Mouse (Mus musculus) lung, embryonic 15.5 days (tissue): ENCODE data around the gene Arf1. TPM values are rescaled to one million over a fixed set of nuclear protein-coding genes. Genes with fewer than 3 reads are reported as not detected.
A peak's percentile ranks its signal among the peaks of the same experiment; 100 is the strongest.

ENCODE experiments used
- ATAC-seq: fragments of 200-750 bp; cut with Nextera tagmentation; 2 replicates; pipeline ENCODE4 v1.8.0; 2017; ENCODE audit warnings: moderate number of reproducible peaks, borderline replicate concordance; ENCODE audit not compliant: low FRiP score, low TSS enrichment; ENCODE audit errors: extremely low read depth
- H3K27ac ChIP-seq: fragments of 300-500 bp; sonication (generic); 2 replicates; pipeline ENCODE4 v1.5.1; 2015; ENCODE audit warnings: moderate library complexity, mild to moderate bottlenecking, inconsistent platforms
- H3K27me3 ChIP-seq: fragments of 300-500 bp; sonication (generic); 2 replicates; pipeline ENCODE4 v1.6.1; 2015; ENCODE audit warnings: inconsistent platforms
- H3K36me3 ChIP-seq: fragments of 300-500 bp; sonication (generic); 2 replicates; pipeline ENCODE4 v1.6.1; 2015; ENCODE audit warnings: inconsistent platforms
- H3K4me1 ChIP-seq: fragments of 300-500 bp; sonication (generic); 2 replicates; pipeline ENCODE4 v1.6.1; 2015; ENCODE audit warnings: inconsistent platforms
- H3K4me2 ChIP-seq: fragments of 300-500 bp; sonication (generic); 2 replicates; pipeline ENCODE4 v1.6.1; 2015; ENCODE audit warnings: inconsistent platforms, mild to moderate bottlenecking, moderate library complexity
- H3K4me3 ChIP-seq: fragments of 300-500 bp; sonication (generic); 2 replicates; pipeline ENCODE4 v1.5.1; 2015; ENCODE audit warnings: mild to moderate bottlenecking, inconsistent platforms
- H3K9ac ChIP-seq: fragments of 300-500 bp; sonication (generic); 2 replicates; pipeline ENCODE4 v1.6.1; 2015; ENCODE audit warnings: inconsistent platforms
- H3K9me3 ChIP-seq: fragments of 300-500 bp; sonication (generic); 2 replicates; pipeline ENCODE4 v1.6.1; 2016; ENCODE audit warnings: inconsistent platforms
- WGBS: fragments of 180-500 bp; shearing (Covaris S2); methylation state at CpG from one replicate; pipeline ENCODE4 v1.1.7; 2015; 5-methylcytosine and 5-hydroxymethylcytosine counted together
- polyA plus RNA-seq: library from polyadenylated mRNA; unstranded; fragments of >200 nt; fragmentation: Nextera tagmentation; extraction: Ambion mirVana; gene quantifications from 2 replicates; pipeline ENCODE4 v1.2.1, GENCODE M21; 2015

Arf1 gene
- polyA plus RNA-seq, 1 experiment from 2014 or later: 743 TPM

DNA sequence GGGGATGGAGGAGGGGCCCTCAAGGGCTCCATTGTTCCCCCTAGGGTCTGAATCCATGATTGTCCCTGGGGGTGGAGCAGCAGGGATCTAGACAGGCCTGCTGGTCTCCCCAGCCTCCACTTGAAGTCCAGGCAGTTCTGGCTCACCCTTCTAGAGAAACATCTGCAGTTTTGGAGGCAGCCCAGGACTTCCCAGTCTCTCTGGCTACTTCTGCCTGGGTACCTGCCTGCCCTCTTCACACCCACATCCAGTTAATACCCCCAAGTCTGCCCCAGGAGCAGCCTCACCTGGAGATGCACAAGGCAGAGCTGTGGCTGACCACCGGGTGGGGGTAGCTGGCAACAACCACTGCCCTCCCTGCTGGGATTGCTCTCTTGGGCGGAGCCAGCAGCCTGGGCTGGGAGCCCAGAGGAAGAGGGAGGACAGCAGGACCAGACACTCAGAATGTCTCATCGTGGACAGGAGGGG, 45.2 kb downstream of the Arf1 start, which contains the start of gene Gjc2:
Gene Gjc2, minus strand, starts transcription at position 350 of the 468 bp plus-strand sequence.
- Histone ChIP-seq H3K4me2 (no peak within 1 kb of the TSS), H3K27me3 (peaks cover 21% of the 10 kb centered on the region), H3K4me3 (no peak within 1 kb of the TSS), H3K4me1 (peaks cover 6% of the 10 kb centered on the region), H3K36me3 (peaks cover 20% of the 10 kb centered on the region), H3K9me3 (no peaks in the 10 kb centered on the region), H3K27ac (0 out of 2 replicates have a peak within 1 kb of the TSS, but pooled peaks have one; percentile 37), H3K9ac (no peak within 1 kb of the TSS)
- WGBS: 25% methylated on average over 3 of the region's 3 CpGs
- ATAC-seq: peak; percentile 55

DNA sequence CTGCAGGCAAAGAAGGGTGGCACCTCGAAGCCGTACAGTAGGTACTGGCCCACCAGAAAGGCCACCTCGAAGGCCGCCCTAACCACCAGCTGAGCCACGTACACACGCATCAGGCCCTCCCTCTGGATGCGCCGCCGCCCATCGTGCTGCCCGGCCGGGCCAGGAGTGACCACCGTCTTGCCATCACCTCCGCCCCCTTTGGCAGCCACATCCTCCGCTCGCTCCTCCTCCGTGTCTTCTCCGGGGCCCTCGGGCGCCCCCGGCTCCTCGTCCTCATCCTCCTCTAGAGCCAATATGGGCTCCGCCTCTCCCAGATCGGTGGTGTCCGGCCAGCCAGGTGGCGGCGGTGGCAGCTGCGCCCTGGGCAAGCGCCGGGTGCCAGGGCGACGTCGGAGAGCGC, 51.1 kb downstream of the Arf1 start:
- no peak overlapping the region for H3K27ac ChIP-seq
- no peaks in the 10 kb centered on the region for H3K36me3 ChIP-seq
- no peak for ATAC-seq
- H3K4me2 ChIP-seq: peak overlapping the region; percentile 45
- no peaks in the 10 kb centered on the region for H3K9me3 ChIP-seq
- 6% methylated on average over 34 of the region's 34 CpGs for WGBS
- peak overlapping the region; percentile 24 for H3K4me3 ChIP-seq
- no peak overlapping the region for H3K9ac ChIP-seq
- peaks cover 60% of the 10 kb centered on the region for H3K27me3 ChIP-seq
- 0 out of 2 replicates have a peak, but pooled peaks cover 10% of the 10 kb centered on the region for H3K4me1 ChIP-seq

DNA sequence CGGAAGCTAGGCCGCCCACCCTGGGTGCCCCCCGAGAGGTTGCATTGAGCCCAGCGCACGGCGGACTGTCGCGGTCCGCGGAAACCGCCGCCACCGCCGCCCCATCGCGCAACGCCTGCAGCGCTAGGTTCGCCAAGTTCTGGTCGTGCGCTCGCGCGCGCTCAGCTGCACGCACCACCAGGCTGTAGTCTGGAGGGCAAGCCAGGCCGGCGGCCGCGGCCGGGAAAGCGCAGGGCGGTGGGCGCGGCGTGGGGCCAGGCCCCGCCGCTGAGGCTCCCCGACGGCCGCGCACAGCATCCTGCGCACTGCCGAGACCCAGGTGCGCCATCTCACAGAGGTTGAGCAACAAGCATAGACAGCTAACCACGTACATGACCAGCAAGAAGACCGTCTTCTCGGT, 51.6 kb downstream of the Arf1 start:
- H3K4me3 ChIP-seq: peak overlapping the region; percentile 24
- H3K27ac ChIP-seq: no peak overlapping the region
- WGBS: 1% methylated on average over 47 of the region's 48 CpGs
- H3K4me2 ChIP-seq: peak overlapping the region; percentile 45
- no peaks in the 10 kb centered on the region for H3K9me3 ChIP-seq
- no peaks in the 10 kb centered on the region for H3K36me3 ChIP-seq
- H3K4me1 ChIP-seq: 0 out of 2 replicates have a peak, but pooled peaks cover 10% of the 10 kb centered on the region
- H3K9ac ChIP-seq: no peak overlapping the region
- H3K27me3 ChIP-seq: peaks cover 60% of the 10 kb centered on the region
- ATAC-seq: no peak

DNA sequence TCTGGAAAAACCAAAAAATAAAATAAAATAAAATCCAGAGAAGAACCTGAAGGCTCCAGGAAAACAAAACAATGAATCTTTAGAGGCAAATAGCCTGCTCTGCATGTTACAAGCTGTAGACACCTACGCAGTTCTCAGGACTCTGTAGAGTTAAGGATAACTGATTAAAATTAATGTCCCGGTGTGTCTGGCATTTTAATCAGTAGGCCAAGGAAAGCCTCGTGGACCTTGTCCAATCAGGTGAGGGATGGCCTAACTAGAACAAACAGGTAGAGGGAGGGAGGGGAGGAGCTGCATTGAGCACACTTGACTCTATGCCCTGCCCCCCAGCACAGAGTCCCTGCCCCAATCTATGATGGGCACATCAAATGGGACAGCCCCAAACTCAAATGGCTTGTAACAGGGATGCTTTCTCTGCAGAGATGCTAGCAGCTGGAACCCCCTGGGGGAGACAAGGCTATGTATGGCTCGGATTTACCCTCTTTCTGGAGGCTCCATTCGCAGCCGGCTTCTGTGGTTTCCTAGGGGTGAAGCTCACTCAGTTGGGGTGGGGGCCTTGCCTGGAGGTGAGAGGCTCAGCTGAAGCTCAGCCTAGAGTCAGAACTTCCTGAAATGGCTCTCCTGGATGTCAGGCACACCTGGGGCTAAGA, 53.8 kb downstream of the Arf1 start:
- peaks cover 52% of the 10 kb centered on the region for H3K27me3 ChIP-seq
- no peak for ATAC-seq

DNA sequence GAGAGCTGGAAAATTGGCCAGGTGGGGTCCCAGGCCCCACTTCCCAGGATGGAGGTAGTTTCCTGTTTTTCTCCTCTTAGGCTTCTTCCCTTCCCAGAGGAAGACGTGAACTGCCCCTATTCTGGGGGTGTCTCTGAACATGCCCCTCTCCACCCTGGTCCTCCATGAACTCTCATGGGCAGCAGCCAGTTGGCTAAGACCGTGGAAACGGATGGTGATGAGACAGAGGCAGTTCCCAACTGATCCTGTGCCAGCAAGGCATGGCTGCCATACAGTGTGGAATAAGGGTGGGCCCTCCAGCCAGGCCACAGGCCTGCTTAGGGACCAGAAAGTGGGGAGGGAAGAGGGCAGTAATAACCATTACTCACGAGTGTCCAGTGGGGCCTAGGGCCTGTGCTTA, 57.5 kb downstream of the Arf1 start:
- WGBS: 61% methylated on average over 4 of the region's 4 CpGs
- Histone ChIP-seq H3K27me3 (peaks cover 15% of the 10 kb centered on the region), H3K9me3 (no peaks in the 10 kb centered on the region), H3K4me1 (no peaks in the 10 kb centered on the region), H3K36me3 (no peaks in the 10 kb centered on the region), H3K9ac (no peak overlapping the region), H3K4me3 (no peak overlapping the region), H3K4me2 (no peak overlapping the region), H3K27ac (no peak overlapping the region)
- ATAC-seq: no peak

More for the DNA sequence above, 53.8 kb downstream of the Arf1 start:
- Histone ChIP-seq H3K9me3 (no peaks in the 10 kb centered on the region), H3K27ac (no peak overlapping the region), H3K36me3 (no peaks in the 10 kb centered on the region), H3K4me2 (no peak overlapping the region), H3K4me1 (0 out of 2 replicates have a peak, but pooled peaks cover 10% of the 10 kb centered on the region), H3K4me3 (no peak overlapping the region), H3K9ac (no peak overlapping the region)
- 52% methylated on average over 6 of the region's 6 CpGs for WGBS

DNA sequence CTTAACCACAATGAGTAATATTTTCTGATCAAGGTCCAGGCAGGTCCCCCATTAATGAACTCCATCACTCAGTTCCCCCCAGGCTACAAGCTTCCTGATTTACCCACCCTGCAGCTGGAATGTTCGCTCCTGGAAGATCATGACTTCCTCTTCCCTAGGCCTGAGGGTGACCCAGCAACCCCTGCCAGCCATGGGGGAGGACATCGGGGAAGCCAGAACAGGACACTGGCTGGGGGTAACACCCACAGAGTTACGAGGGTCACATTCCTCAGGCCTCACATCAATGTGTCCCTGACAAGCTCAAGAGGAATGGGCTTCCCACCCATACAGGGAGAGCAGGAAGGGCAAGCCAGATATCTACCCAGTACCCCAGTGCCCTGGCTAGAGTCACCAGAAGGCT, 58.3 kb downstream of the Arf1 start:
- Histone ChIP-seq H3K9me3 (no peaks in the 10 kb centered on the region), H3K9ac (no peak overlapping the region), H3K4me1 (no peaks in the 10 kb centered on the region), H3K4me2 (no peak overlapping the region), H3K27ac (no peak overlapping the region), H3K36me3 (no peaks in the 10 kb centered on the region), H3K4me3 (no peak overlapping the region), H3K27me3 (peaks cover 7% of the 10 kb centered on the region)
- ATAC-seq: no peak
- 42% methylated on average over 3 of the region's 3 CpGs for WGBS

DNA sequence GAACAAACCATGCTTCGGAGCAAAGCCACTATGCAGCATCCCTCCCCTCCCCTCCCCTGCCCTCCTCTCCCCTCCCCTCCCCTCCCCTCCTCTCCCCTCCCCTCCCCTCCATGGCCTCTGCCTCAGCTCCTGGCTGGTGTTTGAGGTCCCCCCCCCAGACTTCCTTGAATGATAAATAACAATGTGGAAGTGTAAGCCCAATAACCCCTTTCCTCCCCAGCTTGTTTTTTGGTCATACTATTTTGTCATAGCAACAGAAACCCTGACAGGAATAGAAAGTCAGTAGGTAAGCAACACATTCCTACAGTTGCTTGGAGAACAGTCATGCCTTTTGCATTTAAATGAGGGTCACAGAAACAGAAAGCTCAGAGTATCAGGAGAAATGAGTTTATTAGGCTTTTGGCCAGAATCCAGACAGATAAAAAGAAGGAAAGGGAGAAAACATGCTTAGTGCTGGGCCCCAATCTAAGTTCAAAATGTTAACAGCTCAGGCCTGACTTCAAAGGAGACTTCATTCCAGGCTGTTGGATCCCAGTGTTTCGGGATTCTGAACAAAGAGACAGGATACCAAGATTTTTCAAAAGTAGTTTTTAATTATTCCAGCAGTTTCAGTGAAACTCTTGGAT, 62.3 kb downstream of the Arf1 start:
- H3K27ac ChIP-seq: no peak overlapping the region
- no peak overlapping the region for H3K9ac ChIP-seq
- H3K27me3 ChIP-seq: no peaks in the 10 kb centered on the region
- 50% methylated on average over 2 of the region's 2 CpGs for WGBS
- no peak for ATAC-seq
- no peaks in the 10 kb centered on the region for H3K36me3 ChIP-seq
- H3K4me3 ChIP-seq: no peak overlapping the region
- peaks cover 17% of the 10 kb centered on the region for H3K4me1 ChIP-seq
- H3K4me2 ChIP-seq: no peak overlapping the region
- no peaks in the 10 kb centered on the region for H3K9me3 ChIP-seq

DNA sequence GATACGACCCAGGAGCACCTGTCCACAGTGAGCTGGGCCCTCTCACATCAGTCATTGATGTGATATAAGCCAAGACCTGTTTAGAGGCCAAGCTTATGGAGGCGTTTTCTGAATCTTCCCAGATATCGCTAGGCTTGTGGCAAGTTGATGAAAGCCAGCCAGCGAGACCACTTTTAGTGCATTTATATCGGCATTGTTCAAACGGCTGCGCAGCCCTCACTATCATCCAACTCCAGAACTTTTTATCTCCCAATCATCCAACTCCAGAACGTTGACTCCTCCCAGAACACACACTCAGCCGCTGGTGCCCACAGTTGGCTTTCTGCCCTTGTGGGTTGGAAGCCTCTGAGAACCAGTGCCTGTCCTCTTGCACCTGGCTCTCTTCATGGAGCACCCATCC, 63.7 kb downstream of the Arf1 start:
- Histone ChIP-seq H3K36me3 (no peaks in the 10 kb centered on the region), H3K27ac (peak overlapping the region; percentile 100), H3K9ac (no peak overlapping the region), H3K4me3 (0 out of 2 replicates have a peak overlapping the region, but pooled peaks have one; percentile 83), H3K9me3 (no peaks in the 10 kb centered on the region), H3K4me2 (peak overlapping the region; percentile 70), H3K27me3 (no peaks in the 10 kb centered on the region), H3K4me1 (peaks cover 17% of the 10 kb centered on the region)
- ATAC-seq: no peak
- WGBS: 75% methylated on average over 9 of the region's 9 CpGs

DNA sequence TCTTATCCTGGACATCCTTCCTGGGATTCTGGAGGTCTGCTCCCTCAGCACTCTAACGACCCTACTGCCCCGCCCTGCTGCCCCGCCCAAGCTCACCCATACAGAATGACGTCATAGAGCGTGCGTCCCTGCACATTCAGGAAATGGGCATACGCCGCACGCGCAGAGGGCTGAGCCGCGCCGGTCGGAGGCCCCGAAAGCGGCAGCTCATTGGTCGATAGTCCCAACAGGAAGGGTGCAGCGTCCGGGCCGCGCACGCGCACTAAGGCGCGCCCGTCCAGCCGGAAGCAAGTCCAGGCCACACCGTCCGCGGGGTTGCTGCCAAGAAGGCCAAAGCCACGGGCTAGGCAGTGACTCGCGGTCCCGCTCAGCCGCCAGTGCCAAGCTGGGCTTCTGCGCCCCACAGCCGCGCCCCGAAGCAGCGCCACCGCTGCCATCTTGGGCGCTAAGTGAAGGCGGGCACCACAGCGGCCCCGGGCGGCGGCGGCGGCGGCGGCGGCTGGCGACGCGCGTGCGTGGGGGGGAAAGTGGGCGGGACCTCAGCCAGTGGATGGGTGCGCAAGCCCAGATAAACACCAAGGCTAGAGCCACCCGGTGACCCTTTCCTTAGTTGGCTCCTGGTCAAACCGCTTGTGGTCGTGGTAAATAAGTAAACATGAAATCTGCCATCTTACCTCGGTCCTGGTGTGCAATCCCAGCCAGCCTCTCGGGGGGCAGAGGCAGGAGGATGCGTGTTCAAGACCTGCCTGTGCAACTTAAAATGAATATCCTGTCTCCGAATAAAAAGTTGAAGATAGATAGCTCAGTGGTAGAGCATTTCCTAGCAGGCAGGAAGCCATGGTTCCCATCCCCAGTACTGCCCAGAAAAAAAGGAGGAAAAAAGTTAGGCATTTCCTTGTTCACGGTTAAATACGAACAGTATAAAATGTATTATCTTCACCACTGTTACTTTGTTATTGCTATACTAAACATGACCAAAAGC, 64.5 kb downstream of the Arf1 start, which contains the start of gene Iba57:
Gene Iba57, minus strand, starts transcription at position 485 of the 982 bp plus-strand sequence.
- H3K4me1 ChIP-seq: peaks cover 17% of the 10 kb centered on the region
- H3K27me3 ChIP-seq: no peaks in the 10 kb centered on the region
- ATAC-seq: peak; percentile 99
- H3K4me3 ChIP-seq: peak within 1 kb of the TSS; percentile 83
- H3K9ac ChIP-seq: peak within 1 kb of the TSS; percentile 83
- peak within 1 kb of the TSS; percentile 100 for H3K27ac ChIP-seq
- H3K4me2 ChIP-seq: peak within 1 kb of the TSS; percentile 70
- no peaks in the 10 kb centered on the region for H3K9me3 ChIP-seq
- WGBS: 2% methylated on average over 67 of the region's 68 CpGs
- 0 out of 2 replicates have a peak, but pooled peaks cover under 1% of the 10 kb centered on the region for H3K36me3 ChIP-seq

DNA sequence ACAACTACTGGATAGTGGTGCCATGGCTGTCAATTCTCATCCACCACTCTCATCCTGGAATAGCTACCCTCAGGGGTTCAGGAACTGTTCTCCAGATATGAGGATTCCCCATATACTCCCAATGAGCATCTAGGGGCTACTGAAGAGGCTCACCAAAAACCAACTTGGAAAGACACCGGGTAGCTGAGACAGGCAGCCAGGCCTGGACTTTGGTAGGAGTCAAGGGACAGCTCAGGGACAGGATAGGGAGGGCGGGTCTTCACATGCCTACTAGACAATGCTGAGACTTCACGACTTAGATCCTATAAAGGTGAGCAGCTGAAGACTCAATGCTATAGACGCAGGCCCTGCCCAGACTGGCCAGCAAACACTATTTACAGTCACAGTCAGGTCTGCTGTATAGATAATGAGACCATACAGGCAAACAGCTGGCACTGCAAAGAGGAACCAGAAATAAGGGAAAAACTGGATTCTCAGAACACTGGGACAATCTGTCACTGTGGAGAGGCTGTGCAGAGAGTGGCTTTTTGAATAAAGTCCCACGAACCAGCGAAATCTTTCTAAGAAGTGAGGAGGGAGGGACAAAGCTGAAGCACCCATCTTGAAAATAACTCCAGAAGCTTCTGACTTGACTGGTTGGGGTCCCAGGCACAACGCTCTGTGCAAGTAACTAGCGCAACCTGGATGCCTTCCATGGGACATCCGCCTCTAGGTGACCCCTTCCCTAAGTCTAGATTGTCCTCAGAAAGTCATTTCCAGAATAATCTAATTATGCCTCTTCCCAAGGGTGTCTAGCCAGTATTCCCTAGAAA, 65.4 kb downstream of the Arf1 start:
- H3K4me2 ChIP-seq: peak overlapping the region; percentile 70
- no peak for ATAC-seq
- WGBS: 47% methylated on average over 9 of the region's 9 CpGs

More for the DNA sequence above, 65.4 kb downstream of the Arf1 start:
- H3K27me3 ChIP-seq: no peaks in the 10 kb centered on the region
- peak overlapping the region; percentile 83 for H3K4me3 ChIP-seq
- H3K36me3 ChIP-seq: peaks cover 9% of the 10 kb centered on the region; the same call in 1 of the 2 replicates
- H3K9me3 ChIP-seq: no peaks in the 10 kb centered on the region
- H3K9ac ChIP-seq: peak overlapping the region; percentile 83
- peak overlapping the region; percentile 60; the same call in 1 of the 2 replicates for H3K27ac ChIP-seq
- peaks cover 17% of the 10 kb centered on the region for H3K4me1 ChIP-seq
